Mouse (Mus musculus) forelimb bud, embryonic 11.5 days (tissue): ENCODE measurements around the gene Fndc11.
"Not testable (repeated sequence)": the region's sequence is repeated elsewhere in the genome, so short reads cannot be mapped to it uniquely, and the experiment has no call there.

ENCODE experiments used
- DNase-seq: peaks from one replicate; pipeline ENCODE4 v3.0.0-alpha.2; 2012; ENCODE audit warnings: low read depth, low spot score

The Fndc11 gene

GRCm38 (mm10) chr2:181219538-181220216 is at the start of gene Fndc11:
Fndc11 (plus strand) TSS chr2:181220013.
- peak; percentile 90 for DNase-seq

- DNase-seq = no peak
These were observed 45.2 kb upstream of the Fndc11 start for GRCm38 (mm10) chr2:181174646-181175045.

- DNase-seq = no peak
These were observed 41.8 kb upstream of the Fndc11 start for GRCm38 (mm10) chr2:181178015-181178414.

- no peak for DNase-seq
These were observed 41.3 kb upstream of the Fndc11 start for GRCm38 (mm10) chr2:181178471-181178870.

GRCm38 (mm10) chr2:181180898-181181297 is 38.9 kb upstream of the Fndc11 start:
- DNase-seq = no peak

- peak; percentile 88 for DNase-seq
These were observed 33.2 kb upstream of the Fndc11 start for GRCm38 (mm10) chr2:181186635-181187034.

GRCm38 (mm10) chr2:181187121-181188000 is 32.5 kb upstream of the Fndc11 start, which contains the start of gene Ppdpf:
Ppdpf (plus strand) TSS chr2:181187247.
- DNase-seq = peak; percentile 92

GRCm38 (mm10) chr2:181188681-181189080 is 31.1 kb upstream of the Fndc11 start:
- DNase-seq = no peak

GRCm38 (mm10) chr2:181189321-181189720 is 30.5 kb upstream of the Fndc11 start:
- no peak for DNase-seq

GRCm38 (mm10) chr2:181191385-181191784 is 28.4 kb upstream of the Fndc11 start:
- DNase-seq = not testable (repeated sequence)

- no peak for DNase-seq
These were observed 27.9 kb upstream of the Fndc11 start for GRCm38 (mm10) chr2:181191936-181192335.

- no peak for DNase-seq
These were observed 26.8 kb upstream of the Fndc11 start for GRCm38 (mm10) chr2:181193044-181193443.

- DNase-seq = no peak
These were observed 23.0 kb upstream of the Fndc11 start for GRCm38 (mm10) chr2:181196628-181197300.

GRCm38 (mm10) chr2:181201606-181202005 is 18.2 kb upstream of the Fndc11 start:
- no peak for DNase-seq

- DNase-seq = no peak
These were observed 17.4 kb upstream of the Fndc11 start, which contains the start of gene Ptk6 for GRCm38 (mm10) chr2:181202422-181202821. Ptk6 (minus strand) TSS chr2:181202789.

GRCm38 (mm10) chr2:181202886-181203285 is 16.9 kb upstream of the Fndc11 start:
- no peak for DNase-seq

- DNase-seq = no peak
These were observed 14.1 kb upstream of the Fndc11 start for GRCm38 (mm10) chr2:181205678-181206077.

- no peak for DNase-seq
These were observed 13.7 kb upstream of the Fndc11 start for GRCm38 (mm10) chr2:181206118-181206517.

- DNase-seq = no peak
These were observed 7.3 kb upstream of the Fndc11 start for GRCm38 (mm10) chr2:181212389-181213020.

- peak; percentile 52 for DNase-seq
These were observed 6.8 kb upstream of the Fndc11 start, which contains the start of gene Srms for GRCm38 (mm10) chr2:181213021-181213445. Srms (minus strand) TSS chr2:181213185.

- DNase-seq = no peak
These were observed 3.8 kb upstream of the Fndc11 start for GRCm38 (mm10) chr2:181216037-181216436.
